Comparison of ENCODE assay signal across 17 mouse cellular contexts in the genomic region with DNA sequence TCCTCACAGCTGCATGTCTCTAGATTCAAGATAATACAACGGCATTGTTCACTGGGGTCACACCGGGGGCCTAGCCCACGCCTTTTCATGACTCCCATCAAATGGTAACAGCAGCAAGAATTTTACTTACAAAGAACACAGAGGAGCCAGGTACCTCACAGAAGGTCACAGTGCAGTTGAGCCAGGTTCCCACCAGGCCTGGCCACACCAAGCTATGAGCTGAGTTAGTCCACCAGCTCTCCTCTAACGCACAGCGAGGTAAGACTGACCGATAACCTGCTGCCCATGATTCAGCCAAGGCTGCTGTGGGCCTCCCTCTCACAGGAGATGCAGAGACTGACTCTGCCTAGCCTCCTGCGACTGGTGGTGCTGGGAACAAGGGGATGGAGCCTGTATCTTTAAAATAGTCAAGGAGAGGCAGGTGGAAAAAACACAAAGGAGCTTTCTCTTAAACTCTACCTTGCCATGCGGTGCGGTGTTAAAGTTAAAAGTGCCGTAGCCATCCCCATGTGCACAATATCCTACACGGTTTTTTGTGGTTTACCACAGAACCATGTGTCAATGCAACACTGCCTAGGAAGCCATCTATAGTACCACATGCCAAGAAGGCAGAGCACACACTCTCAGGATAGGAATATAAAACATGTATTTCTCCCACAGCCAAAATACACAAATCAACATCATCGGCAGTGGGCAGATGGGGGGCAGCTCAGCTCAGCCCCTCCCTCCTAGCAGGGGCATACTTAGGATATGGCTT. TPM values are rescaled to one million over a fixed set of nuclear protein-coding genes. Genes with fewer than 3 reads are reported as not detected.
DNase-seq lines count a peak whose midpoint lies in the region; ATAC-seq lines count a peak whose summit lies in the region.
"Had no signal": no experiment of that assay in that cellular context is flagged by ENCODE, and none has a peak within 500 bp of the region (broad histone marks: within the 10 kb centered on the region; RNA-seq: fewer than 3 reads in every experiment).

No protein-coding gene starts in this region.

- ATAC-seq in CD4-positive, CD25-positive, alpha-beta regulatory T cell, adult 4 months = peak; percentile 33
- ATAC-seq in hematopoietic stem cell, adult 5-6 weeks (replicated peaks in 1 of 2; ENCODE audit: insufficient read depth in 1 of 2, low FRiP score in 2 of 2, low TSS enrichment in 1 of 2, low read depth in 1 of 2, poor library complexity in 2 of 2, severe bottlenecking in 2 of 2) = peak; percentile 65 to 74
- ATAC-seq: forebrain, embryonic 15.5 days; midbrain, embryonic 16.5 days had no signal

- DNase-seq in heart, adult 11 months = peak; percentile 90
- no peak for DNase-seq in heart, adult 9 months (ENCODE audit: low spot score in 2 of 2)
- DNase-seq in thymus, postnatal 14 days = peak; percentile 46
- DNase-seq in adipocyte (ENCODE audit: low spot score) = no peak
- no peak for DNase-seq in spleen, adult 18-20 months
- DNase-seq in right cerebral cortex, adult 2 months (ENCODE audit: low spot score in 2 of 2) = no peak
- DNase-seq: adrenal gland, postnatal 36 days; cerebellum, adult 11 months; cerebellum, adult 9-11 months; gastrocnemius, postnatal 25 days; kidney, adult 18-20 months; layer of hippocampus, adult 9-11 months; lung, postnatal 36 days had no signal

RNA-seq across cellular contexts. Expression of a gene that starts 42.5 kb away (rescaled TPM):
- 10 to 100 TPM; 23.8 to 32.4 TPM for polyA plus RNA-seq in CD4-positive, CD25-positive, alpha-beta regulatory T cell, adult 4 months (2017; shearing (Covaris generic))
- 33.6 and 35.4 TPM in 2 replicates for total RNA-seq in hematopoietic stem cell, adult 5-6 weeks (2017)

Comparison
In these comparisons a context has a peak if more than half of its experiments do, and no peak if none do; other contexts are left out.
1. DNase-seq: peak in heart, adult 11 months (single experiment) and thymus, postnatal 14 days (single experiment); none in heart, adult 9 months (0 of 2), adipocyte (single experiment), spleen, adult 18-20 months (0 of 2) and right cerebral cortex, adult 2 months (0 of 2).